Mouse (Mus musculus) heart, postnatal 10 days (tissue): ENCODE data around the gene Plekhg5. TPM values are rescaled to one million over a fixed set of nuclear protein-coding genes. Genes with fewer than 3 reads are reported as not detected.

Experiments used
- DNase-seq, 2 experiments: peaks; one replicate each; pipeline ENCODE4 v3.0.0; 2021
- intact Hi-C: fragments of 180-260 bp; cut with DNase I; formaldehyde crosslinking; loops from one replicate; pipeline ENCODE4 v1.15.1; 2025
- total RNA-seq, 2 experiments: library from RNA; stranded (reverse); gene quantifications; 2 replicates each; pipeline ENCODE4 v1.2.3; 2021

Plekhg5 gene
- total RNA-seq, 2 experiments from 2014 or later: 33.5 to 35.8 TPM

GRCm38 (mm10) chr4:152068166-152068724, 4.1 kb upstream of the Plekhg5 start:
- no peak for DNase-seq
- intact Hi-C loops: no loop called here

GRCm38 (mm10) chr4:152069245-152069644, 3.1 kb upstream of the Plekhg5 start:
- intact Hi-C loops: no loop called here
- DNase-seq: no peak

DNA sequence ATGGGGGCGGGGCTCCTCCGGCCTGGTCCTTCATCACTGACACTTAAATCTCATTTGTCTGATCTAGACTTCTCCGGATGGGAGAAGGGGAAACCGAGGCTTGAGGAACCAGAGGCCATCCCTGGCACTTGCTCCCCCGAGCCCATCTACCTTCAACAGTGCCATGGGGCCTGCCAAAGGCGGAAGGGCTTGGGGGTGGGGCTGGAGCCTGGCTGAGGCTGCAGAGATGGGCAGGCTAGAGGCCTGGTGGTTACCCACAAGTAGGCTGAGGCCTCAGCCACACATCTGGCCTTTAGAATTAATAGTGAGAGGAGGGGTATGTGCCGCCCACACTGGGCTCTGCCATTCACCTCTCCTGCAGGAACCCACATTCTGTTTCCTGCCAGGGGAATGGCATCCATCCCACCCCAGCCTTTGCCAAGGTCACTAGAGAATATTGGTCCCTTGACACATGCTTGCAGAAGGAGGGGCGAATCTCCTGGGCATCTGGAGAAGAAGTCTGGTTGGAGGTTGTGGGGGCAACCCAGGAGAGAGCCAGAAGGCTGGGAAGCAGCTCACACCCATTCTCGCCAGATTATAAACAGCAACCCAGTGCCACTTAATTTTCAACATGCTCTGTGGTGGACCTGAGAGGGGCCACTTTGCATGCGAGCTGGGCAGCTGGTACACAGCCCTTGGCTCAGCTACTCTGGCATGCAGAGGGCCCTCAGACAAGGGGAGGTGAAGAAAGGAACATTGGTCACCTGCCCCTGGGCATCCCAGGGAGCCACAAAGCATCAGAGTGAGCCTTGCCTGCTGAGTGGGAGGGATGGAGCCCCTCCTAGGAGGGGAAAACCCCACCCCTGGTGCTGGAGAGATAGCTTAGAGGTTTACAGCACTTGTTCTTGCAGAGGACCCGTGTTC, 1.6 kb upstream of the Plekhg5 start:
- intact Hi-C loops: no loop called here
- DNase-seq: no peak

DNA sequence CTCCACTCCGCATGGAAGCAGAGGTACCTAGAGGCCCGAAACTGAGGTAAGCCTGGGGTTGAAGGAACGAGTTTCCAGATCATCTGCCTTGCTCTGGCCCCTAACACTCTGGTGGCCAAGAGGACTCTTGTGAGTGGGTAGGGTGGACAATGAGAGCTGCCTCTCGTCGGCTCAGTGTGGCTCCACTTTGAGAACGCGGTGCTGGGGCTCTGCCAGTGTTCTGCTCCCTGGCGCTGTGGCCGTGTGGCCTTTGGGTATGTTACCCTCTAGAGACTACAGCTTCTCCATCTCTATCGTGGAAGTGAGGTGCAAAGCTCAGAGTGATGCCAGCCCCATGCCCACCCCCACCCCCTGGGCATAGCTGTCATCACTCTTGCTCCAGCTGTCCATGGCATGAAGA, 357 bp downstream of the Plekhg5 start:
- intact Hi-C loops: no loop called here

GRCm38 (mm10) chr4:152073715-152074114, 1.4 kb downstream of the Plekhg5 start:
- DNase-seq: no peak
- intact Hi-C loops: no loop called here

More for the DNA sequence above, 357 bp downstream of the Plekhg5 start:
- no peak for DNase-seq

- intact Hi-C loops: no loop called here
- DNase-seq: no peak
Observed at GRCm38 (mm10) chr4:152074548-152074947, 2.2 kb downstream of the Plekhg5 start.

GRCm38 (mm10) chr4:152077191-152077590, 4.9 kb downstream of the Plekhg5 start:
- intact Hi-C loops: no loop called here
- DNase-seq: no peak

DNA sequence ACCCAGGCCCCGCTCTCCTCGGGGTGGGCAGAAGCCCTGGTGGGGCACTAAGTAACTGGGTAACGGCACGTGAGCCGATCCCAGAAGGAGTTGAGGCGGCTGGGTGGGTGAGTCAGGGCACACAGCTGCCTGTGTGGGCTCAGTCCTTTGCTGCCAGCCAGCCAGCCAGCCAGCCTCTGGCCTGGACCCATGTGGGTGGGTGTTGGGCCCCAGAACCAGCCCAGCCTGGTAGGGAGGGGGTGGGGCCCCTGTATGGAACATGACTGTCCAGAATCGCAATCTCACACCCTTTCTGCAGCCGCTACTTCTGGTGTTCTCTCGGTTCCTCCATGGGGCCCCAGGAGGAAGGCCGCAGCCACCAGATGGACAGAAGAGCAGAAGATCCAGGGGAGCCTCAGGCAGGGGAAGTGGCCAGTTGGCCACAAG, 5.8 kb downstream of the Plekhg5 start:
- no peak for DNase-seq
- intact Hi-C loops: no loop called here

- no peak for DNase-seq
- intact Hi-C loops: no loop called here
Observed at GRCm38 (mm10) chr4:152079261-152079660, 7.0 kb downstream of the Plekhg5 start.

GRCm38 (mm10) chr4:152079931-152080330, 7.6 kb downstream of the Plekhg5 start:
- intact Hi-C loops: no loop called here
- DNase-seq: no peak

DNA sequence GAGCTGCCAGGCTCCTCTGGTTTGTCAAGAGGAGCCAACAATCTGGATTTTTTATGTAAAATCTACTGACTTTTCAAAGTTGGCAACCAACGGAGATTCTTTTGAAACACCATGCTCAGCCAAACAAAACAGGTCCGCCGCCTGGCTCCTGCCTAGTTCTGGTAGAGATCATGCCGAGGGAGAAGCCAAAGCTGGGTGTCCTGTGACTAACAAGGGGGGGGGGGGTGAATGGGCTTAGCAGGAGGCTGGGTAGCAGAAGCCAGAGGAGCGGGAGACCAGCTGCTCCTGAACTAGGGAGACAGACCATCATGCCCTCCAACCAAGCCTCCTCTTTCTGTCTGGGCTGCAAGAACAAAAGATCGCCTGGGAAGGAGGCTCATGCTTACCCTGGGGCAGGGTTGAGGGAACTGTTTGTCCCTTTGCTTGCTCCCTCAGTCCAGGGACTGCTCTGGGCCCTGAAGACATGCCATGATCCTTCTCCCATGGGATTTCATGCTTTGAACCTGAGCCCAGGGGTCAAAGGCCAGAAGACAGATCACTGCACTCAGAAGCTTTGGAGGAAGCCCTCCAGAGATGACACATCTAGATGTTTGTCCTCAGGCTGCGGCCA, 11.4 kb downstream of the Plekhg5 start:
- peak in 1 of 2 experiments; percentile 38 for DNase-seq

DNA sequence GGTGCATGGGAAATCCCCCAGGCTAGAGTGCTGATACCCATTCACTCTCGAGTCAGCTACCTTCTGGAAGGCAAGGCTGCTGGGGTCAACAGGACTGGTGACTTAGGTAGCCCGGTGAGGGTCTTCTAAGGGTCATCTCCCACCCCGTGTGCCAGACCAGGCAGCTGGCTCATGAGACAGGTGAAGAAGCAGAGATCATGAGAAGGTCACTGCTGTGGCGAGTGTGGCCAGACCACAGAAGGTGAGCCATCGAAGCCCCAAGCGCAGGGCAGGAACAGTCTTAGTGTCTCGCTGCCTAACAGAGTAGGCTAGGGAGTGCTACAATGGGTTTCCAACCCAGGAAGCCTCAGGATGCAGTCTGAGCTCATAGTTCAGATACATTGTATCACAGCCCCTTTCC, 12.3 kb downstream of the Plekhg5 start:
- intact Hi-C loops: no loop called here
- DNase-seq: no peak

More for the DNA sequence above, 11.4 kb downstream of the Plekhg5 start:
- intact Hi-C loops: no loop called here

- intact Hi-C loops: no loop called here
- DNase-seq: peak; percentile 73 to 75
Observed at GRCm38 (mm10) chr4:152086505-152087210, 14.4 kb downstream of the Plekhg5 start.

GRCm38 (mm10) chr4:152087211-152088081, 15.1 kb downstream of the Plekhg5 start:
- DNase-seq: no peak
- intact Hi-C loops: no loop called here

- DNase-seq: peak in 1 of 2 experiments; percentile 42
- intact Hi-C loops: no loop called here
Observed at GRCm38 (mm10) chr4:152088133-152088532, 15.8 kb downstream of the Plekhg5 start.

DNA sequence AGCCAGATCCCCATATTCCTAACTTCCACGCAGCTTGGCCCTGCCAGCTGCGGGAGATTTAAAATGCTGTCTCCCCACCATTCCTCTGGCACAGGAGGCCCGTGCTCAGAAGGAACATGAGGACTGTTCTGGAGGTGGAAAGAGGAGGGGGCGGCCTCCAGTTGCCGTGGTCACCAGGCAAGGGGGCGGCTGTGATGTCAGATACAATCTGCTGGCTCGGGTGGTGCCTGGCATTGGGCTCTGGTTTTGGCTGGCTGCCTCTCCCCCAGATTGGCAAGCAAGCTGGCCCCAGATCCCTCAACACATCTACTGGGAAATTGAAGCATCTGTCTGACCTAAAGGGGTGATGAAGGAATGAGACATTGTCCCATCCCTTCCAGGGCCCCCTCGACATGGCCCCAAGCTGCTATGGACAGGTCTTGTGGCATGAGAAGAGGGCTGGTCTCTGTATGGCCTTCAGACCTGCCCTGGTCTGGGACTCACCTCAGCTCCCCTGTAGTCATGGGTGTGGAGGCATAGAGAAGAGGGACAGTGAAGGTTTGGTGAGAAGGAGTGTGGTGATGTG, 16.3 kb downstream of the Plekhg5 start:
- DNase-seq: no peak

GRCm38 (mm10) chr4:152090191-152090590, 17.9 kb downstream of the Plekhg5 start:
- DNase-seq: no peak
- intact Hi-C loops: no loop called here

More for the DNA sequence above, 16.3 kb downstream of the Plekhg5 start:
- intact Hi-C loops: no loop called here

GRCm38 (mm10) chr4:152092751-152093293, 20.5 kb downstream of the Plekhg5 start:
- intact Hi-C loops: no loop called here
- no peak for DNase-seq

GRCm38 (mm10) chr4:152094233-152094632, 21.9 kb downstream of the Plekhg5 start:
- intact Hi-C loops: no loop called here
- no peak for DNase-seq
